Mouse (Mus musculus): ENCODE data around the gene Optn. TPM values are rescaled to one million over a fixed set of nuclear protein-coding genes. Genes with fewer than 3 reads are reported as not detected.

Gene Optn
- total and polyA plus RNA-seq, 2 experiments: 13.3 to 70.8 TPM

- Histone ChIP-seq H3K36me3 (ENCODE audit: control insufficient read depth, insufficient read depth, low read length) (peaks cover 66% of the 10 kb centered on the region), H3K27me3 (ENCODE audit: control insufficient read depth, insufficient read depth, low read length) (no peaks in the 10 kb centered on the region), H3K4me1 (ENCODE audit: control insufficient read depth, insufficient read depth, low read length) (peaks cover 19% of the 10 kb centered on the region), H3K79me2 (ENCODE audit: control insufficient read depth, insufficient read depth, low read length) (no peaks in the 10 kb centered on the region; the same call in 1 of the 2 replicates), H3K27ac (replicated peaks; ENCODE audit: insufficient read depth, low read depth, low read length) (no peak overlapping the region; the same call in 1 of the 2 replicates), H3K4me3 (ENCODE audit: insufficient read depth, low read depth, low read length) (no peak overlapping the region), H3K9ac (ENCODE audit: low read depth, low read length) (no peak overlapping the region)
- no peak for DNase-seq (ENCODE audit: extremely low read depth, low read depth, low spot score)
- TF ChIP-seq CTCF (IDR thresholded peaks at IDR 0.05; ENCODE audit: low read depth, low read length) (no peak), POLR2A (IDR thresholded peaks at IDR 0.05; ENCODE audit: extremely low read depth, insufficient read depth, low read length) (no peak)
- 91% methylated on average over 3 of the region's 3 CpGs for WGBS
These were observed 26.5 kb downstream of the Optn start for GRCm38 (mm10) chr2:5037390-5037789.

- no peak overlapping the region for H3K4me3 ChIP-seq (ENCODE audit: insufficient read depth, low read depth, low read length)
- DNase-seq (ENCODE audit: extremely low read depth, low read depth, low spot score): peak; percentile 88
- TF ChIP-seq POLR2A (IDR thresholded peaks at IDR 0.05; ENCODE audit: extremely low read depth, insufficient read depth, low read length) (no peak), CTCF (IDR thresholded peaks at IDR 0.05; ENCODE audit: low read depth, low read length) (no peak)
- H3K27me3 ChIP-seq (ENCODE audit: control insufficient read depth, insufficient read depth, low read length): no peaks in the 10 kb centered on the region
- H3K27ac ChIP-seq (replicated peaks; ENCODE audit: insufficient read depth, low read depth, low read length): peak overlapping the region; percentile 60
- H3K36me3 ChIP-seq (ENCODE audit: control insufficient read depth, insufficient read depth, low read length): peaks cover 64% of the 10 kb centered on the region
- H3K9ac ChIP-seq (ENCODE audit: low read depth, low read length): no peak overlapping the region
- H3K79me2 ChIP-seq (ENCODE audit: control insufficient read depth, insufficient read depth, low read length): no peaks in the 10 kb centered on the region; the same call in 1 of the 2 replicates
- peaks cover 19% of the 10 kb centered on the region for H3K4me1 ChIP-seq (ENCODE audit: control insufficient read depth, insufficient read depth, low read length)
- WGBS: 23% methylated on average over 10 of the region's 10 CpGs
These were observed 27.3 kb downstream of the Optn start for GRCm38 (mm10) chr2:5036411-5037076.

GRCm38 (mm10) chr2:5035241-5035640 is 28.6 kb downstream of the Optn start:
- H3K9ac ChIP-seq (ENCODE audit: low read depth, low read length): peak overlapping the region; percentile 74
- TF ChIP-seq CTCF (IDR thresholded peaks at IDR 0.05; ENCODE audit: low read depth, low read length): no peak
- TF ChIP-seq POLR2A (IDR thresholded peaks at IDR 0.05; ENCODE audit: extremely low read depth, insufficient read depth, low read length): no peak
- WGBS: 17% methylated on average over 9 of the region's 9 CpGs
- H3K36me3 ChIP-seq (ENCODE audit: control insufficient read depth, insufficient read depth, low read length): peaks cover 66% of the 10 kb centered on the region
- no peaks in the 10 kb centered on the region for H3K27me3 ChIP-seq (ENCODE audit: control insufficient read depth, insufficient read depth, low read length)
- peak overlapping the region; percentile 99 for H3K27ac ChIP-seq (replicated peaks; ENCODE audit: insufficient read depth, low read depth, low read length)
- peak; percentile 94 for DNase-seq (ENCODE audit: extremely low read depth, low read depth, low spot score)
- H3K79me2 ChIP-seq (ENCODE audit: control insufficient read depth, insufficient read depth, low read length): no peaks in the 10 kb centered on the region; the same call in 1 of the 2 replicates
- no peak overlapping the region for H3K4me3 ChIP-seq (ENCODE audit: insufficient read depth, low read depth, low read length)
- H3K4me1 ChIP-seq (ENCODE audit: control insufficient read depth, insufficient read depth, low read length): peaks cover 19% of the 10 kb centered on the region

- WGBS: 65% methylated on average over 8 of the region's 8 CpGs
- Histone ChIP-seq H3K36me3 (ENCODE audit: control insufficient read depth, insufficient read depth, low read length) (peaks cover 65% of the 10 kb centered on the region), H3K9ac (ENCODE audit: low read depth, low read length) (peak overlapping the region; percentile 54)
These were observed 29.1 kb downstream of the Optn start for GRCm38 (mm10) chr2:5034801-5035200.

GRCm38 (mm10) chr2:5033546-5034420 is 30.1 kb downstream of the Optn start:
- peaks cover 19% of the 10 kb centered on the region for H3K4me1 ChIP-seq (ENCODE audit: control insufficient read depth, insufficient read depth, low read length)
- no peak overlapping the region for H3K4me3 ChIP-seq (ENCODE audit: insufficient read depth, low read depth, low read length)
- peak overlapping the region; percentile 31; the same call in 1 of the 2 replicates for H3K27ac ChIP-seq (replicated peaks; ENCODE audit: insufficient read depth, low read depth, low read length)
- no peaks in the 10 kb centered on the region; the same call in 1 of the 2 replicates for H3K79me2 ChIP-seq (ENCODE audit: control insufficient read depth, insufficient read depth, low read length)
- TF ChIP-seq CTCF (IDR thresholded peaks at IDR 0.05; ENCODE audit: low read depth, low read length) (no peak), POLR2A (IDR thresholded peaks at IDR 0.05; ENCODE audit: extremely low read depth, insufficient read depth, low read length) (no peak)
- no peak overlapping the region for H3K9ac ChIP-seq (ENCODE audit: low read depth, low read length)
- no peak for DNase-seq (ENCODE audit: extremely low read depth, low read depth, low spot score)
- H3K27me3 ChIP-seq (ENCODE audit: control insufficient read depth, insufficient read depth, low read length): no peaks in the 10 kb centered on the region
- WGBS: 66% methylated on average over 15 of the region's 15 CpGs
- H3K36me3 ChIP-seq (ENCODE audit: control insufficient read depth, insufficient read depth, low read length): peaks cover 65% of the 10 kb centered on the region

More at GRCm38 (mm10) chr2:5034801-5035200, 29.1 kb downstream of the Optn start:
- peaks cover 19% of the 10 kb centered on the region for H3K4me1 ChIP-seq (ENCODE audit: control insufficient read depth, insufficient read depth, low read length)
- TF ChIP-seq POLR2A (IDR thresholded peaks at IDR 0.05; ENCODE audit: extremely low read depth, insufficient read depth, low read length) (no peak), CTCF (IDR thresholded peaks at IDR 0.05; ENCODE audit: low read depth, low read length) (no peak)
- no peaks in the 10 kb centered on the region; the same call in 1 of the 2 replicates for H3K79me2 ChIP-seq (ENCODE audit: control insufficient read depth, insufficient read depth, low read length)
- H3K27me3 ChIP-seq (ENCODE audit: control insufficient read depth, insufficient read depth, low read length): no peaks in the 10 kb centered on the region
- H3K27ac ChIP-seq (replicated peaks; ENCODE audit: insufficient read depth, low read depth, low read length): peak overlapping the region; percentile 77
- no peak for DNase-seq (ENCODE audit: extremely low read depth, low read depth, low spot score)
- H3K4me3 ChIP-seq (ENCODE audit: insufficient read depth, low read depth, low read length): no peak overlapping the region
